Mouse (Mus musculus) cerebellum, postnatal 4 days (tissue): ENCODE measurements around the gene Mlec.

Experiments
- DNase-seq, 2 experiments: peaks; one replicate each; pipeline ENCODE4 v3.0.0; 2022; ENCODE audit warnings: low spot score in 2 of 2, mixed read lengths in 1 of 2

The Mlec gene

GRCm38 (mm10) chr5:115158040-115158983 lies at the start of gene Mlec:
Gene Mlec (minus strand): TSS chr5:115158179.
- DNase-seq = peak; percentile 98 to 99

GRCm38 (mm10) chr5:115207244-115207643 lies 49.3 kb upstream of the Mlec start:
- DNase-seq = no peak

GRCm38 (mm10) chr5:115204562-115205311 lies 46.8 kb upstream of the Mlec start:
- peak in 1 of 2 experiments; percentile 64 for DNase-seq

- no peak for DNase-seq
These were observed 46.0 kb upstream of the Mlec start for GRCm38 (mm10) chr5:115203735-115204561.

- no peak for DNase-seq
These were observed 36.7 kb upstream of the Mlec start for GRCm38 (mm10) chr5:115194626-115195221.

- DNase-seq = peak in 1 of 2 experiments; percentile 50
These were observed 36.0 kb upstream of the Mlec start, which contains the start of gene Cabp1 for GRCm38 (mm10) chr5:115193669-115194625. Gene Cabp1 (minus strand): TSS chr5:115194381.

- DNase-seq = no peak
These were observed 35.2 kb upstream of the Mlec start for GRCm38 (mm10) chr5:115193226-115193625.

- no peak for DNase-seq
These were observed 34.8 kb upstream of the Mlec start for GRCm38 (mm10) chr5:115192828-115193195.

- no peak for DNase-seq
These were observed 34.2 kb upstream of the Mlec start for GRCm38 (mm10) chr5:115191880-115192827.

- DNase-seq = no peak
These were observed 32.1 kb upstream of the Mlec start for GRCm38 (mm10) chr5:115190081-115190480.

GRCm38 (mm10) chr5:115188824-115189223 lies 30.8 kb upstream of the Mlec start:
- peak in 1 of 2 experiments; percentile 52 for DNase-seq

GRCm38 (mm10) chr5:115187188-115188131 lies 29.5 kb upstream of the Mlec start:
- DNase-seq = peak; percentile 87 to 94

- DNase-seq = peak in 1 of 2 experiments; percentile 54
These were observed 28.5 kb upstream of the Mlec start for GRCm38 (mm10) chr5:115186371-115187073.

GRCm38 (mm10) chr5:115184726-115185125 lies 26.7 kb upstream of the Mlec start:
- peak; percentile 56 to 76 for DNase-seq

GRCm38 (mm10) chr5:115183482-115183881 lies 25.5 kb upstream of the Mlec start:
- DNase-seq = no peak

GRCm38 (mm10) chr5:115182925-115183324 lies 24.9 kb upstream of the Mlec start:
- DNase-seq = no peak
